Mouse (Mus musculus) neural tube, embryonic 10.5 days (tissue): ENCODE measurements around the gene Dnah3.

Experiments
- DNase-seq: peaks from one replicate; pipeline ENCODE4 v3.0.0-alpha.2; 2017; ENCODE audit warnings: low spot score; ENCODE audit errors: extremely low spot score

Dnah3 gene

GRCm38 (mm10) chr7:119875776-119876440 lies 219.2 kb downstream of the Dnah3 start:
- DNase-seq: no peak

DNA sequence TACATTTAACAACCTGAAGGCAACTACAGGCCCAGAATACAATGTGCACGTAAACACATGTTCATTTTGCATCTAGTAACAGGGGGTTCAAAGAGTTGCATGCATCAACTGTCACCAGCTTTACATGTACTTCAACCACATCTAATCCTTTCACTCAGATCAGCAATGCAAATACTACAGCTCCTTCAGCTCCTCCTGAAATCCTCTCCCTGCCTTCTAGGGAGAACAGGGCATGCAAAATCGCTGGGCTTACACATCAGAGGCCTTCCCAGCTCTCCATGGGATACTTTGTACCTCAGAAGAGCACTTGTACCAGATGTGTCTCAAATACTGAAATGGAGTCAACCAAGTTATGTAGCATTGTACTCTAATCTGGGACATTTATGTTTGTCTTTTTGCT lies 222.0 kb downstream of the Dnah3 start:
- no peak for DNase-seq
